Mouse (Mus musculus): ENCODE measurements at regions not wholly inside any gene's neighbourhood (a gene's known extent, or its start where the extent isn't known, plus 50 kb on each side); places are given as distances from the start of the nearest gene placed in this dataset.

DNA sequence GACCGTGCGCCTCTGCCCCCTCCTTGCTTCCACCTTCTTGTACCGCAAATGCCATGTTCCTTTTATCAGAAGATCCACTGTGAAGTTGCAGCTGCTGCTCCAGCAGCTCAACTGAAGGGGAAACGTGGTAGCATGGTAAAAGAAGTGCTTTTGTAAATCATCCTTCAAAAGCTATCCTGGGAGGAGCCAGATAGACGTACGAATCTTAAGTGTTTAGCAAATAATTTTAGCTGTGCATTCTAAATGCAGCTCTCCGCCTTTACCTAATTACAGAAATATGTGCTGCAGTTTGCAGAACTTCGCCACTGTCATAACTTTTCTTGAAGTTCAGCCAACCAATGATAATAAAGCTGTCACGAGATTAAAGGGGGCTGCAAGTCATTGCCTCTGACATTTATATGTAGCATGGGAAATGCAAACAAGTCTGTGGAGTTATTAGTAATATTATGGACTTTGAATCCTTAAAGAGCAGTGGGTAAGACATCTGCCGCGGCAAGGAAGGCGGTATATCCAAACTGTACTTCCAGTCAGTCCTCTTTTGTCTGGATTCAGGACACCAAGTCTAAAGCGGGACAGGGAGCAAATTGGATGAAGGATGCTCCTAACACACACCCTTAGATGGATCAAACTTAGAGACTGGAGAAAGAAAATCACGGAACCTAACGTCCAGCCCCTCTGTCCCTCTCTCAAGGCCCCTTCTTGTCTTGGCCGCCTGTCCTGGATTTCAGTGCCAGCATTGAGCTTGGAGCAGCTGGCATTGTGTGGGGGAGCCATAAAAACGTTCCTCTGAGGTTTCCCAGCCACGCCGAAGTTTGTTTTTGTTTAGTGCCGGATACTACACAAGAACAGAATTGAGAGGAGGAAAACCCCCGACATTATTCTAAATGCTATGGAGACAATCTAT, 320.7 kb downstream of the Epha7 start:
- no peak for DNase-seq (ENCODE audit: extremely low read depth, low read depth, low spot score)

DNA sequence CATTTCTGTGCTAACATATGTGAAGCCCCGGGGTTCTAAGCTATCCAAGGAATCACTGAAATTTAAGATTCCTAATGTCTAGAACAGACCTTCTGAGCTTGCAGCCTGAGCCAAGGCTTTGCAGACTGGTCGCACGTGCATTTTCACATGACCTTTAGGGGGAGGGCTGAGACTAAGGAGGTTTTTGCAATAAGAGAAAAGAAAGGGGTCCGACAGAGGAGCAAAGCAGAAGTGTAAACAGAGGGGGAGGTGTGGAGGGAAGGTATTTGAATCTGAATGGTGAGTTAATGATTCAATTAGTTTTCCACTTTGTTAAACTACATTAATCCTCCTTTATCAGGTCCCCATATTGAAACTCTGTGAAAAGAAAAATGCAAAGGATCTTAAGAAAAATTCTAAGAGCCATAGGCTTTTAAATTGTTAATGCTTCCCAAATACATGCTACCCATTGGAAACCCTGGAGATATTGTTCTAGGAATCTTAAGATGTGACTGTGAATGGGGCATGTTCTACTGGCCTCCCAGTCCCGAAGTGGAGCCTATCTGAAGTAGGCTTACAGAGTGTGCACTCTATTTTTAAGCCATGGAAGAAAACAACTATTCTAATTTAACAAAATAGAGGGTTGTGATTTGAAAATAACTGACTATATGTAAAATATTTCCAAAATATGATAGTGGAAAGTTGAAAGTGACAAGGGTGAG, 322.9 kb downstream of the Epha7 start:
- no peak for DNase-seq (ENCODE audit: extremely low read depth, low read depth, low spot score)

DNA sequence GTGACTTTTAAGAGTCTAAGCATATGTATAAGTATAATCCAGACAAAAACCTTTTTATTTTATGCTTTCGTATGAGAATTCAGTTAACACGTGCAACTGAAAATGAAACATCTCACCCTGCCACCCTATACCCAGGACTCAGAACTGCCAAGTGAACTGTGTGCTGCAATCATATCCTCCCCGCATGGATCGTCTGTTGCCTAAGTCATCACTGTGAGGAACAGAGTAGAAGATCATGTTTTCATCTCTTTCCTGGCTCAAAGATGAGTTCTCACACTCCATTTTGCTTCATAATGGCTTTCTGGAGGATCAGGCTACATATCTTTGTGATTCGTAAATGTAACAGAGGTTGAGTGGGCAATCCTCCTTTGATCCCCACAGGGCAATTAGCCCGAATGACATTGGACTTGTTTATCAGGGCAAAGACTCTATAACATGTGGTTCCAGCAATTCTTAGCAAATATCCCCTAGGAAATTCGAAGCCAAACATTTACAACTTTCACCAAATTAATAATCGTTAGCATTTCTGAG, 325.9 kb downstream of the Epha7 start:
- DNase-seq (ENCODE audit: extremely low read depth, low read depth, low spot score): no peak

DNA sequence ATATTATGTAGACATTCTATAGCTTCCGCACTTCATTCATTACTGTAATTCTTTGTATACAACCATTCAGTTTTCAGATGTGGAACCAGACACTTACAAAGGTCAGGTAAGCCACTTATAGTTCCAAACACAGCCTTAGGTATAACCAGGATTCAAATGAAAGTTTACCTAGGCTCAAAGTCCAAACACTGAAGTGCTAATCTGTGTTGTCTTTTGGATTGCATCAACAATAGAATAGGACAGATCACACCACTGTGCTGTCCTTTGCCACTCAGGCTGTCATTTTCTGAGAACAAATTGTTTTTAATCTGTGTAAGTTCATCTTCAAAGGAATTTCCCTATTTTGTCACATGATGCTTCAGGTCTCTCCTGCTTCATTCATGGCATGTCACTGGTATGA, 330.5 kb downstream of the Epha7 start:
- no peak for DNase-seq (ENCODE audit: extremely low read depth, low read depth, low spot score)

DNA sequence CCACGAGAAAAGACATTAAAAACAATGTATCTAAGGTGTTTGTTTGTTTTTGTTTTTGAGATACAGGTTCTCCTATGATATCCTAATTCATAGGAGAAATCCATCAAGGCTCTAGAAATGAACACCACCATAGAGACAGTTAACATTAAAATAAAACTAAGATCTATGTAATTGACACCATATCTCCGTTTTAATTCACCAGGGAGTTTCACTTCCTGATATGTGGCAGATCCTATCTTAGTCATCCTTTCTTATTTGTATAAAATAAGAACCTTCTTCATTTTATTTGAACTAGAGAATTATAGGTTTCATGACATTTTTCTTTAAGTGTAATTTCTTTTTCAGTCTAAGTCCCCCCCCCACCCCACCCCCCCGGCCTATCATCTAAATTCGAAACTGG, 332.3 kb downstream of the Epha7 start:
- DNase-seq (ENCODE audit: extremely low read depth, low read depth, low spot score): no peak

DNA sequence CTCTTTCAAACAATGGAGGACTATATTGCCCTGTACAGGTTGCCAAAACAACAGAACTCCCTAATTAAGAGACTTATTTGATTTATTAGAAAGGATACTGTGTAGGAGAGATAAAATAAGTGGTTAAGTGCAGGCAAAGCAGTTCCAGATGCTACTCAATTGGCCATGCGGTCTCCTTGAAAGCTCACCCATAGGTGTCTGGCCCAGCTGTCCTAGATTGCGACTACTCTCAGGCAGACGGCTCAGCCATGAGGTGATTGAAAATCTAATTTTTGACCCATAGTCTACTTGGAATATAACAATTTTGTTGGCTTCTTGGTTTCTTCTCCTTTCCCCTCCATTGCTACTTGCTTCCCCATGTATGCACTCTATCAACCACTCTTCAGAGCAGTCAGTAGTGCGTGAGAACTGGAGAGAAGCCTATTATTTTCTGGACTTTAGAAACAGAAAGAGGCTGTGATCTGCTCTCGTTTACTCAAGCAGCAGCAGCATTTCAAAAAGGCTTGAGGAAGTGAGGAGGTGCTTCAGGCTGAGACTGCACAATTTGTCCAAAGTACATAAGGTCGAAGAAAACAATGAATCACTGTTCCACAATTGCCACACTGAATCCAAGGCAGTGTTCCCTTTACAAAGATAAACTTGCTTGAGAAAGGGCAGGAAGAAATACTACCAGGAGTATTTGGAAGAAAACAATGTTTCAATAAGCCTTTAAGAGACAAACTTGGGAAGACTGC, 339.4 kb downstream of the Epha7 start:
- no peak for DNase-seq (ENCODE audit: extremely low read depth, low read depth, low spot score)

DNA sequence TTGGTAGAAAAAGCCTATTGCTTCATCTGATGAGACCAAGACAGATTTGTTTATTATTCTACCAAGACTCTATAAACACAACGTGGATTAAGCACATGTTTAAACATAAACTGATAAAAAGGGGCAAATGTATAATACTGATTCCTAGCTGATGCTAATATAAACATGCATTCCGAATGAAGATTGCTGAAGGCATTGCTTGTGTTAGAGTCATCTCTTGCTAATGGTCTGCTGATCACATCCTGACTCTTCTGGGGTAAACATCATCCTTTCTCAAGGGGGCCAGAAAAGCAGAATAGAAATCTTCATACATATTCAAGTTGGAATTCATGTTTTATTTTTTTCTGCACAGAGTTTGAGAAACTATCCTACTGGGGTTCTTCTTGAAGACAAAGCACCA, 369.6 kb downstream of the Epha7 start:
- no peak for DNase-seq (ENCODE audit: extremely low read depth, low read depth, low spot score)

DNA sequence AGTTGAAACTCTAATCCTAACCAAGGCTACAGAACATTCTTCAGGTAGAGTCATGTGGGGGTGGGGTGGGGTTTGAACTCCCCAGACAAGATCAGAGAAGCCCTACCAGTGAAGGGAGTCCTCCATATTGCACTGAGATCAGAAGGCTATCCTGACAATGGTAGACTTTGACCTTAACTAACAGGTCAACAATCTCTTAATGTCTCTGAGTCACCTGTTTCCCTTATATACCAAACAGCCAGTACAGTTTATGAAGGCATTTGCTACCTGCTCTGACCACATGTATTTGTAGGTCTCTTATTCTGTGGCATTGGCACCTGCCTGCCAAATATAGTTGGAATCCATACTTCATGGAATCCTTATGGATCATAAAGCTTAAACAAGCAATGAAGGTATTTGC, 370.5 kb downstream of the Epha7 start:
- DNase-seq (ENCODE audit: extremely low read depth, low read depth, low spot score): no peak

DNA sequence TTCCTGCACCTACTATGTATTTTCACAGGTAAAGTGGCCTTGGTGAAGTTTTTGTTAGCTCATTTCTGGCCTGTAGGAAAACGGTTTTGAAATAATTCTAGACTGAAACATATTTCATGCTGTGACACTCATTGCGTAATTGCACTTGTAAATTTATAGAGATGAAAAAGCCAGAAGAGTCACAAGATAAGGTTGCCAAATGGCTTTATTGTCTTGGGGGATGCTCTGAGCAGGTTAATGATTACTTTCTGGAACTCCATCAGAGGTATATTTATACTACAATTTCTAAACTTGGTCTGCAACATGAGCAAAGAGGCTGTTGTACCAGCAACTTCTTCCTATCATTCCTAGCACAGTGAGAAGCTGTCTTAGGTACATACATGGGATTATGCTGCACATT, 370.9 kb downstream of the Epha7 start:
- no peak for DNase-seq (ENCODE audit: extremely low read depth, low read depth, low spot score)

DNA sequence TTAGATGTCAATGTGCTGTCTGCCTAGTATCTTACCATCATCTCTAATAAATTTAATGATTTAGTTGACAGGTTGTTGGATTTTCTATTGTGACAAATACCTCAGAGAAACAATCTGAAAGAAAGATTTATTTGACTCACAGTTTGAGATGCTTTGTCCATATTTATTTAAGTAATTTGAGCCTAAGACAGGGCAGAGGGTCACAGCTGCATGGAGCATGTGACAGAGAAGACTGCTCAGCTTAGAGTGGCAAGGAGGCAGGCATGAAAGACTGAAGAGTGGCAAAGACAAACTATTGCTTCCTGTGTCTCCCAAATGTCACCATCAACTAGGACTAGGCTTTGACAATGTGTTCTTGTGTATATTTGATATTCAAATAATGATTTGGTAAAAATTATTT, 388.0 kb downstream of the Epha7 start:
- DNase-seq (ENCODE audit: extremely low read depth, low read depth, low spot score): no peak
